Mouse (Mus musculus) limb, embryonic 14.5 days (tissue): ENCODE data around the gene Snx13. TPM values are rescaled to one million over a fixed set of nuclear protein-coding genes. Genes with fewer than 3 reads are reported as not detected.
A peak's percentile ranks its signal among the peaks of the same experiment; 100 is the strongest.

Experiments used
- ATAC-seq: fragments of 200-750 bp; cut with Nextera tagmentation; 2 replicates; pipeline ENCODE4 v1.8.0; 2017; ENCODE audit warnings: low read depth, moderate number of reproducible peaks, moderate TSS enrichment; ENCODE audit not compliant: low FRiP score
- DNase-seq: peaks from one replicate; pipeline ENCODE4 v3.0.0-alpha.2; 2015; ENCODE audit warnings: low spot score
- H3K27ac ChIP-seq: fragments of 300-500 bp; sonication (generic); replicated peaks from 2 replicates; pipeline ENCODE4 v1.5.1; 2014; ENCODE audit warnings: low read depth, mild to moderate bottlenecking, low read length, moderate library complexity, mixed read lengths
- H3K27me3 ChIP-seq: fragments of 300-500 bp; sonication (generic); 2 replicates; pipeline ENCODE4 v1.6.1; 2014; ENCODE audit warnings: low read length, mixed read lengths; ENCODE audit not compliant: control insufficient read depth, insufficient read depth
- H3K36me3 ChIP-seq: fragments of 300-500 bp; sonication (generic); 2 replicates; pipeline ENCODE4 v1.6.1; 2014; ENCODE audit warnings: mild to moderate bottlenecking, low read length, moderate library complexity, mixed read lengths; ENCODE audit not compliant: control insufficient read depth, insufficient read depth
- H3K4me1 ChIP-seq: fragments of 300-500 bp; sonication (generic); 2 replicates; pipeline ENCODE4 v1.6.1; 2014; ENCODE audit warnings: antibody characterized with exemption, low read length, mixed read lengths; ENCODE audit not compliant: control insufficient read depth, insufficient read depth
- H3K4me2 ChIP-seq: fragments of 300-500 bp; sonication (generic); replicated peaks from 2 replicates; pipeline ENCODE4 v1.6.1; 2014; ENCODE audit warnings: low read depth, mild to moderate bottlenecking, low read length, moderate library complexity; ENCODE audit not compliant: severe bottlenecking
- H3K4me3 ChIP-seq: fragments of 300-500 bp; sonication (generic); replicated peaks from 2 replicates; pipeline ENCODE4 v1.5.1; 2014; ENCODE audit warnings: low read length
- H3K9ac ChIP-seq: fragments of 300-500 bp; sonication (generic); 2 replicates; pipeline ENCODE4 v1.6.1; 2014; ENCODE audit warnings: mild to moderate bottlenecking, low read depth, low read length, moderate library complexity; ENCODE audit not compliant: severe bottlenecking
- H3K9me3 ChIP-seq: fragments of 300-500 bp; sonication (generic); 2 replicates; pipeline ENCODE4 v1.6.1; 2016; ENCODE audit warnings: low read length; ENCODE audit not compliant: control insufficient read depth
- POLR2A ChIP-seq: fragments of 200-500 bp; IDR thresholded peaks from 2 replicates; pipeline ENCODE4 v1.8.0; 2012; ENCODE audit warnings: inconsistent platforms, mild to moderate bottlenecking, moderate library complexity, borderline replicate concordance; ENCODE audit not compliant: insufficient read depth, insufficient read length; ENCODE audit errors: extremely low read depth
- WGBS: fragments of 180-500 bp; shearing (Covaris S2); extraction: QIAGEN DNeasy Blood & Tissue Kit; methylation state at CpG from one replicate; pipeline ENCODE4 v1.1.7; 2014; 5-methylcytosine and 5-hydroxymethylcytosine counted together
- microRNA counts: library from miRNA; unstranded; fragments of <30 nt; microRNA quantifications from one replicate; lab custom pipeline; 2016
- microRNA-seq: library from miRNA; unstranded; fragments of <30 nt; microRNA quantifications from one replicate; pipeline ENCODE4, GENCODE M21; 2016
- polyA plus RNA-seq, 2 experiments: library from polyadenylated mRNA; depleted of rRNA in 1 of 2; stranded (reverse) in 1 of 2; unstranded in 1 of 2; fragments of >200 nt; fragmentation: Nextera tagmentation in 1 of 2; extraction: Ambion mirVana in 1 of 2; gene quantifications; 2 replicates each; pipeline versions ENCODE4 v1.2.1 to v1.2.3; 2012 to 2014

The Snx13 gene
- polyA plus RNA-seq, 2 experiments, result 10.6 to 25.4 TPM

DNA sequence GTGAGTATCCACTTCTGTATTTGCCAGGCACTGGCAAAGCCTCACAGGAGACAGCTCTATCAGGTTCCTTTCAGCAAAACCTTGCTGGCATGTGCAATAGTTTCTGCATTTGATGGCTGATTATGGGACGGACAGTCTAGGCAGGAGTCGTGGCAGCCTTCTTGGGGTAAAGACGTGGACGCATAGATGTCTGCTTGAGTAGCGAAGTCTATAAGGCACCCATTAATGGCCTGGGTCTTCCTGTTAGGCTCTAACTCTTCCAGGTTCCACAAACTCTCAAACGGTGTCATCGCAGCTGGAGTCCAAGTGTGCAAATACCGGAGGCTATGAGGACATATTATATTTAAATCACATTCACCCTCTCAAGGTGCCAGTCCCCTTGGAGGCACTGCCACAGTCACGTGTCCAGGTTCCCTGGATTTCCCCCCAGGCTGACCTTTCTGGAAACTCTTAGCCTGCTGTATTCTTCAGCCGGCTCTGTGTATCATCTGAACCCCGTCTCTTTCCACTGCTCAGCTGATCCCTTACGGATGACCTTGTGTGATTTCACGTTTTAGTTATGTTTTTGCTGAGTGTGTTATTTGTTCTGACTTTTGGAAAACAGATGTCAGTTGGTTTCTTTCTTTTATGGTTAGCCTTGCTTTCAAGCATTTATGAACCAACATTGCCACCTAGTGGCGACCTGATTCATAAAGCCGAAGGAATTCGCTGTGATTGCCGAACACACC lies 144.9 kb downstream of the Snx13 start:
- DNase-seq (peak; percentile 96), ATAC-seq (peak; percentile 81)
- Histone ChIP-seq H3K9me3 (no peaks in the 10 kb centered on the region), H3K4me3 (no peak overlapping the region), H3K9ac (no peak overlapping the region), H3K27me3 (no peaks in the 10 kb centered on the region), H3K36me3 (no peaks in the 10 kb centered on the region), H3K4me1 (peaks cover 7% of the 10 kb centered on the region), H3K27ac (no peak overlapping the region), H3K4me2 (peak overlapping the region; percentile 29)
- WGBS, result 33% methylated on average over 17 of the region's 17 CpGs
- TF ChIP-seq POLR2A, result no peak

GRCm38 (mm10) chr12:35192426-35192769 lies 145.4 kb downstream of the Snx13 start:
- TF ChIP-seq POLR2A, result no peak
- H3K9ac ChIP-seq, result no peak overlapping the region
- WGBS, result 31% methylated on average over 2 of the region's 2 CpGs
- no peaks in the 10 kb centered on the region for H3K9me3 ChIP-seq
- DNase-seq, result no peak
- no peak overlapping the region for H3K4me3 ChIP-seq
- no peak for ATAC-seq
- H3K4me2 ChIP-seq, result peak overlapping the region; percentile 29
- no peaks in the 10 kb centered on the region for H3K36me3 ChIP-seq
- no peaks in the 10 kb centered on the region for H3K27me3 ChIP-seq
- H3K27ac ChIP-seq, result no peak overlapping the region
- peaks cover 7% of the 10 kb centered on the region for H3K4me1 ChIP-seq

MicroRNA genes within 50 kb of the gene (microRNA counts, 519-probe panel; counts per million panel counts)
- not detected for microRNA mmu-miR-680 (lab: Ali Mortazavi, UCI)

Small RNAs within 50 kb of the gene (microRNA-seq; reads per million reads assigned to microRNA genes)
- gene Mir680-3, result not detected

Other genes starting within 250 kb of the Snx13 start
- gene Hdac9, start 130.1 kb upstream of the Snx13 start, polyA plus RNA-seq (2012; rRNA removed), result 7.4 and 7.8 TPM in 2 replicates
- 9.7 TPM in 2 replicates for gene Hdac9, start 130.1 kb upstream of the Snx13 start, polyA plus RNA-seq (2014; fragmentation: Nextera tagmentation; extraction: Ambion mirVana)
- gene Prps1l1, start 62.4 kb upstream of the Snx13 start, polyA plus RNA-seq (2012; rRNA removed), result not detected in 2 replicates
- gene Prps1l1, start 62.4 kb upstream of the Snx13 start, polyA plus RNA-seq (2014; fragmentation: Nextera tagmentation; extraction: Ambion mirVana), result not detected in 2 replicates